Mouse (Mus musculus) heart, adult 2 months (tissue): ENCODE results near the gene 9930104L06Rik.

ENCODE experiments used
- CTCF ChIP-seq: fragments of 200-600 bp; IDR thresholded peaks from 2 replicates; pipeline ENCODE4 v1.8.1; 2022; ENCODE audit warnings: antibody characterized with exemption, mild to moderate bottlenecking, moderate library complexity
- EP300 ChIP-seq: fragments of 200-500 bp; IDR thresholded peaks from 2 replicates; pipeline ENCODE4 v1.6.1; 2011; ENCODE audit warnings: low read depth, low read length, control low read depth; ENCODE audit not compliant: insufficient read depth
- POLR2A ChIP-seq: fragments of 200-500 bp; IDR thresholded peaks from 2 replicates; pipeline ENCODE4 v1.6.1; 2011; ENCODE audit warnings: mild to moderate bottlenecking, low read depth, low read length, control low read depth; ENCODE audit not compliant: insufficient read depth

GRCm38 (mm10) chr4:124899906-124900305 lies 36.9 kb upstream of the 9930104L06Rik start:
- no peak for TF ChIP-seq POLR2A
- TF ChIP-seq CTCF, result no peak
- TF ChIP-seq EP300, result no peak
